Mouse (Mus musculus) heart, adult 2 months (tissue): ENCODE results near the gene Cdc42ep4.

Experiments
- CTCF ChIP-seq: fragments of 200-600 bp; IDR thresholded peaks from 2 replicates; pipeline ENCODE4 v1.8.1; 2022; ENCODE audit warnings: antibody characterized with exemption, mild to moderate bottlenecking, moderate library complexity
- EP300 ChIP-seq: fragments of 200-500 bp; IDR thresholded peaks from 2 replicates; pipeline ENCODE4 v1.6.1; 2011; ENCODE audit warnings: low read depth, low read length, control low read depth; ENCODE audit not compliant: insufficient read depth

DNA sequence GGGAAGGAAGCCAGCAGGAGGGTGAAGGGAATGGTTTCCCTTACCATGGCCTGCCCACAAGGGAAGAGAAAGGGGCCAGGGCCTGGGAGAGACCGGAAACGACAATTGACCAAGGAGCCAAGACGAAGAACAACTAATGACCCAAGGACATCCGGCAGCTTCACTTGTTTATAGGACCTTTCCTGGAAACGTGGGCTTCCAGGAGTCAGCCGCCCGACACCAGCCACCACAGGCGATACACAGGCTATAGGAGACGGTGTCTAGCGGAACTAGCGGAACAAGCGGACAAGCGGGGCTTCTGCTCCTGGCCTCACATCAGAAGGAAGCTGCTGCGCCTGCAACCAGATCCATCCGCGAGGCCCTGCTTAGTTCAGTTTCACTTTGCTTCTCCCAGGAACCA lies 4.6 kb downstream of the Cdc42ep4 start:
- TF ChIP-seq CTCF (no peak), EP300 (peak; percentile 48; the same call in 1 of the 2 replicates)
